Mouse (Mus musculus): Measurements from ENCODE around the gene Polr1e. TPM values are rescaled to one million over a fixed set of nuclear protein-coding genes. Genes with fewer than 3 reads are reported as not detected.
"Not testable (repeated sequence)": the region's sequence is repeated elsewhere in the genome, so short reads cannot be mapped to it uniquely, and the experiment has no call there.

Gene Polr1e
- polyA plus RNA-seq, 1 experiment from 2014 or later = 46.3 TPM

DNA sequence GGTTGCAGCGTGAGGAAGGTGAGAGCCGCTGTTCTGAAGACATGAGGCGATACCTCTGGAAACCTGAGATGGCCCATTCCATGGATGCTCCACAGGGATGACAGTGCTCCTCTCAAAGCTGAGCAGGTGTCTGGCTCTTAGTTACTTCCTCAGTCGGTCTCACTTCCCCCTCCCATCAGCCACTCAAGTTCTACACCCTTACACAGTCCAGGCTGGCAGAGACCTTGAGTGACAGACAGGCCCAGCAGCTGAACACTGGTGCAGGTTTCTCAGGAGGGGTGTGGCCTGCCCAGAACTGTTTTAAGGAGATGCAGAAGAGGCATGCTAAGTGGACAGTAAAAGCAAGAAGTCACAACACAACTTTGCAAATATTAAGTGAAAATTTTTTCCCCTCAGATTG, 49.4 kb downstream of the Polr1e start:
- Histone ChIP-seq H3K4me2 (replicated peaks) (no peak overlapping the region), H3K27me3 (no peaks in the 10 kb centered on the region), H3K9me3 (no peaks in the 10 kb centered on the region), H3K27ac (replicated peaks) (no peak overlapping the region), H3K9ac (replicated peaks) (no peak overlapping the region), H3K36me3 (no peaks in the 10 kb centered on the region), H3K4me3 (no peak overlapping the region), H3K4me1 (0 out of 2 replicates have a peak, but pooled peaks cover 10% of the 10 kb centered on the region)
- ATAC-seq (ENCODE audit: low FRiP score, low read depth) = no peak
- WGBS = 83% methylated on average over 4 of the region's 4 CpGs

DNA sequence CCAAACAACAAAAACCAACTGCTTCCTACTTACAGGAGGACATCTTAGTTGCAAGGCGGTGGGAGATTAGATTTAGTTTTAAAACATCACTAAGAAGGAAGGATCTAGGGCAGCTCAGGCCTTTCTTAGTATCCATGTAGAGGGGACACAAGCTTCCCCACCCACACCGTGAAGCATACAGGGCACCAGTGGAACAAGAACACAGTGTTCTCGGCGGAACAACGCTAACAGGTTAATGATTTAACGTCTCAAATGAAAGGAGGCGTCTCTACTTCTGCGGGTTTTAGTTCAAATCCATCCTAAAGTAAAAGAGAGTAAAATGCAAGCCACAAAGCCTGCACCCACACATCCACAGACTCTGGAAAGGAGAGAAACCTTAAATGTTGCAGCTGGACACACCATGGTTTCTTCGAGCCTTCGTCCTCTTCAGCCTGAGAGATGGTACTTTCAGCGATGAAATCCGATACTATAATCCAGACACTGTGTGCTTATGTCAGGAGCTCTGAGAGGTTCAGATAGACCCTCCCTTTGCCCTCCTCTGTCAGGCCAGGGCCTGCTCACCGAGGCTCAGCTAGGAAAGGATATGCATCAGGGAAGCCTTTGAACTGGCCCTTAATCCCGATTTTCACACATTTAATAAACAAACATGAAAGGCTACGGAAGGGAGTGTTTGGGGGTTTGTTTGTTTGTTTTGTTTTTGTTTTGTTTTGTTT, 54.0 kb downstream of the Polr1e start:
- ATAC-seq (ENCODE audit: low FRiP score, low read depth) = no peak
- no peaks in the 10 kb centered on the region for H3K9me3 ChIP-seq
- WGBS = 74% methylated on average over 15 of the region's 15 CpGs
- no peaks in the 10 kb centered on the region for H3K36me3 ChIP-seq
- H3K4me2 ChIP-seq (replicated peaks) = no peak overlapping the region
- H3K4me3 ChIP-seq = no peak overlapping the region
- 0 out of 2 replicates have a peak, but pooled peaks cover 10% of the 10 kb centered on the region for H3K4me1 ChIP-seq
- H3K27ac ChIP-seq (replicated peaks) = no peak overlapping the region
- no peaks in the 10 kb centered on the region for H3K27me3 ChIP-seq
- no peak overlapping the region for H3K9ac ChIP-seq (replicated peaks)

DNA sequence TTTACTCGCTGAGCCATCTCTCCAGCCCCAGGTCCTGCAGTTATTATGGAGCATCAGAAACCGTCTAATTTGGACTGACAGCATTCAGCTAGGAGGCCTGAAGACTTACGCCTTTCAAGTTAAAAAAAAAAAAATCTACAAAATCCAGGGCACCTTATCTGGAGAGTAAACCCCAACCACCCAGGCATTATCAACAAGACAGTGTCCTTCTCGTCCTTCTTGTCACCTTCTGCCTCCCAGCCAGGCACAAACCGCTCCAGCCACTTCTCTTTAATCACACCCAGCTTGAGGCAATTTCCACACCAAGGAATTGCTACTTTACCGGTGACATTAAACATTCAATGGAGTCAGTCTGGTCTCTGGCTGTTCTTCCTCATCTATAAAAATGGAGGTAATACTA, 55.2 kb downstream of the Polr1e start:
- H3K4me1 ChIP-seq = 0 out of 2 replicates have a peak, but pooled peaks cover 10% of the 10 kb centered on the region

DNA sequence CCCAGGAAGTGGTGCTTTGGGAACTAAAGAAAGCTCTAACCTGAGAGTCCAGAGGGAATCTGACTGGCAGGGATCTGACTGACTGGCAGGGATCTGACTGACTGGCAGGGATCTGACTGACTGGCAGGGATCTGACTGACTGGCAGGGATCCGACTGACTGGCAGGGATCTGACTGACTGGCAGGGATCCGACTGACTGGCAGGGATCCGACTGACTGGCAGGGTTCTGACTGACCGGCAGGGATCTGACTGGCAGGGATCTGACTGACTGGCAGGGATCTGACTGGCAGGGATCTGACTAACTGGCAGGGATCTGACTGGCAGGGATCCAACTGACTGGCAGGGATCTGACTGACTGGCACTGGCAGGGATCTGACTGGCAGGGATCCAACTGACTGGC, 62.7 kb downstream of the Polr1e start:
- not testable (repeated sequence) for H3K9ac ChIP-seq (replicated peaks); H3K27ac ChIP-seq (replicated peaks); H3K36me3 ChIP-seq; H3K4me3 ChIP-seq; H3K4me2 ChIP-seq (replicated peaks); ATAC-seq (ENCODE audit: low FRiP score, low read depth); H3K27me3 ChIP-seq; H3K9me3 ChIP-seq
- H3K4me1 ChIP-seq = peaks cover 11% of the 10 kb centered on the region
- WGBS = 87% methylated on average over 4 of the region's 4 CpGs

More for the DNA sequence above, 55.2 kb downstream of the Polr1e start:
- Histone ChIP-seq H3K36me3 (no peaks in the 10 kb centered on the region), H3K4me3 (no peak overlapping the region), H3K9me3 (no peaks in the 10 kb centered on the region), H3K27ac (replicated peaks) (no peak overlapping the region), H3K9ac (replicated peaks) (no peak overlapping the region), H3K27me3 (no peaks in the 10 kb centered on the region), H3K4me2 (replicated peaks) (no peak overlapping the region)
- 84% methylated on average over 6 of the region's 6 CpGs for WGBS
- ATAC-seq (ENCODE audit: low FRiP score, low read depth) = no peak

DNA sequence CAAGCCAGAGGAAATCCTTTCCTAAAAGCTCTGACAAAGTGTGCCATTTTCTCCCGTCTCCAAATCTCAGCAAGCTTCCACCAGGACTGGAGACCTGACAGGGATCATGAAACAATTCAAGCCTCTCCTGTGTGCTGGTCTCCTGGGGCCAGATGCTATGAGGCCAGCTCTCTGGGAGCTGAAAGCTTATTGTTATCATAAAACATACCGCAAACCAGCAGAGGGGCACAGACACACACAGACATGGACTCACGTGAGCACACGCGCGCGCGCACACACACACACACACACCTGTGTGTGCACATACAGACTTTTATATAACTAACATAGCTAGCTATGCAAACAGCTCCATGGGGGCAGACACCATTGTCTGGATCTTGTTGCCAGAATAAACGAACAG, 64.6 kb downstream of the Polr1e start:
- Histone ChIP-seq H3K4me1 (peaks cover 11% of the 10 kb centered on the region), H3K9ac (replicated peaks) (no peak overlapping the region), H3K4me2 (replicated peaks) (peak overlapping the region; percentile 71), H3K27ac (replicated peaks) (0 out of 2 replicates have a peak overlapping the region, but pooled peaks have one; percentile 56), H3K36me3 (no peaks in the 10 kb centered on the region), H3K4me3 (peak overlapping the region; percentile 76), H3K27me3 (no peaks in the 10 kb centered on the region; the same call in 1 of the 2 replicates), H3K9me3 (no peaks in the 10 kb centered on the region)
- 69% methylated on average over 9 of the region's 9 CpGs for WGBS
- ATAC-seq (ENCODE audit: low FRiP score, low read depth) = no peak

DNA sequence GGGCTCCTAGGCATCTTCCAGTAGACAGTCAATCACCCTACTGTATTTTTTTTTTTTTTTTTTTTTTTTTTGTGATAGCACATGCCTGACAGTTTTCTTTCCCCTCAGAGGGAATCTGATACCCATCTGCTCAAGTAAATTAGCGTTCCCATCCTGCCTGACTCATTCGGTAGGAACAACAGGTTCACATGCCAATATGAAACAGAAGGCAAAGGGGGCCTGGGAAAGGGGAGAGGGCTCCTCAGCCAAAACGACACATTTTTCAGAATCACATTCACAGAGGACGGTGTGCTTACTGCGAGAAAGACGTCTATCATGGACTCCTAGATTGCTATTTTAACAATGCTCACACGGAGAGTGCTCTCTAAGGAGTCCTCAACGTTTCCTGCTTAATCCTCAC, 65.1 kb downstream of the Polr1e start:
- peak overlapping the region; percentile 76 for H3K4me3 ChIP-seq
- WGBS = under 1% methylated on average over 8 of the region's 8 CpGs
- peak overlapping the region; percentile 75; the same call in 1 of the 2 replicates for H3K27ac ChIP-seq (replicated peaks)
- peaks cover 11% of the 10 kb centered on the region for H3K4me1 ChIP-seq
- no peaks in the 10 kb centered on the region for H3K36me3 ChIP-seq
- H3K9ac ChIP-seq (replicated peaks) = peak overlapping the region; percentile 86; the same call in 1 of the 2 replicates
- H3K27me3 ChIP-seq = no peaks in the 10 kb centered on the region; the same call in 1 of the 2 replicates
- peak overlapping the region; percentile 71 for H3K4me2 ChIP-seq (replicated peaks)
- ATAC-seq (ENCODE audit: low FRiP score, low read depth) = no peak
- H3K9me3 ChIP-seq = no peaks in the 10 kb centered on the region

DNA sequence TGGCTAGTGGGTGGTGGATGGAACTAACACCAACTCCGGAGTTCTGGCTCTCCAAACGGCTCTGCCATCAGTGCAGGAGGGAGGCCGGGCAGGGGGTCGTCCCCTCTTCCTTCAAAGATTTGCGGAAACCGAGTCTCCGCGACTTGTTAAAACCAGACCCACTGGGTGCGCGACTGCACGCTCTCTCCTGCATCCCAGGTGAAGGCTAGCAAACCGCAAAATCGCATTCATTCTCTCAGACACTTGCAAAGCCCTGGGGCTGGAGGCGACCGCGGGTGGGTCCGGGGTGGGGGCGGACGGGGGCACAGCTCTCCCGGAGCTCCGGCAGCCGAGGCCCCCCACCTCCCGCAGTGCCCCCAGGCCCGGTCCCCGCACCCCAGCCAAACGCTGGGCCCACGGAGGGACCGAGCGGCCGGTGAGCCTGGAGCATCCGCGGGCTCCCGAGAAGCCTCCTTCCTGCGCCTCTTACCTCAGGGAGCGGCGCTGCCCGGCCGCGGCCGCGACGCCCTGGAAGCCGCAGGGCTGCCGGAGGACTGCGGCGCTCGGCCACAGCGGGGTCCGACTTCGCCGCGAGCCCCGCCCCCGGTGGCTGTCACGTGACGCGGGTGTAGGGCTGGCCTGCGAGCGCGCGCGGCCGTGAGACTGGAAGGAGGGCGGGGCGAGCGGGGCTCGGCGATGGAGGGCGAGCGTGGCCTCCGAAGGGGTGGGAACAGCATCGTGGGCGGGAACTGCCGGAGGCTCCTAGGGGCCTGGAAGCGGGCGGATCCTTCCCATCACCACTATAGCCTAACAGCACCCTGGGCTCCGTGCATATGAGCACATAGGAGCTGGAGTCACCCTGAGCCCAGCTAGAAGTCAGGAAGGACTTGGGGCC, 65.9 kb downstream of the Polr1e start, which contains the start of gene Fbxo10:
TSS of gene Fbxo10 (minus strand) at position 584 of the 874 bp plus-strand sequence.
- Histone ChIP-seq H3K27ac (replicated peaks) (peak within 1 kb of the TSS; percentile 75), H3K4me3 (peak within 1 kb of the TSS; percentile 76), H3K9ac (replicated peaks) (peak within 1 kb of the TSS; percentile 86), H3K9me3 (no peaks in the 10 kb centered on the region), H3K36me3 (no peaks in the 10 kb centered on the region), H3K4me2 (replicated peaks) (peak within 1 kb of the TSS; percentile 71), H3K27me3 (no peaks in the 10 kb centered on the region; the same call in 1 of the 2 replicates), H3K4me1 (peaks cover 11% of the 10 kb centered on the region)
- under 1% methylated on average over 75 of the region's 77 CpGs for WGBS
- peak; percentile 92 for ATAC-seq (ENCODE audit: low FRiP score, low read depth)

DNA sequence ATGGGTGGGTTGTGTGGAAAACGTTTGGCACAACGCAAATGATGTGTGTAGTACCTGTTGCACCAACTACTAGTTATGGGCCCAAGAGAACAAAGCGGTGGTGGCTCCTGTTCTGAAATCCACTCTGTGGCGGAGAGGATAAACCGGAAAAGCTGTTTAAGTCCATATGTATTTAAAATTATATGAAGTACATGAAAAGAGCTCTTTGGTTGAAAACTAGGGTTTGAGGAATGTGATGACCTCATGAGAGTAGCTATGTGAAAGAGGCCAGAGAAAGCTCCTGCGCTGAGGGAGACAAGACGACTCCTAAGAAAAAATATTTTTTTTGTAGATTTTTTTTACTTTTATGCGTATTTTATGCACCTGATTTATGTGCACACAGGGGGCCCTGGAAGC, 66.5 kb downstream of the Polr1e start:
- Histone ChIP-seq H3K4me2 (replicated peaks) (peak overlapping the region; percentile 71), H3K4me3 (peak overlapping the region; percentile 76), H3K4me1 (peaks cover 11% of the 10 kb centered on the region), H3K36me3 (no peaks in the 10 kb centered on the region), H3K9me3 (no peaks in the 10 kb centered on the region), H3K27ac (replicated peaks) (peak overlapping the region; percentile 75; the same call in 1 of the 2 replicates), H3K9ac (replicated peaks) (0 out of 2 replicates have a peak overlapping the region, but pooled peaks have one; percentile 86), H3K27me3 (no peaks in the 10 kb centered on the region; the same call in 1 of the 2 replicates)
- ATAC-seq (ENCODE audit: low FRiP score, low read depth) = no peak
- WGBS = 53% methylated on average over 8 of the region's 8 CpGs

Other genes with a start within 250 kb of the Polr1e start
- gene Grhpr, start 37.2 kb upstream of the Polr1e start, polyA plus RNA-seq (2016; fragmentation: Nextera tagmentation; extraction: Ambion mirVana) = 31.6 and 31.8 TPM in 2 replicates
- gene Zbtb5, start 6.2 kb upstream of the Polr1e start, polyA plus RNA-seq (2016; fragmentation: Nextera tagmentation; extraction: Ambion mirVana) = 49.7 TPM in 2 replicates
- gene Fbxo10, start 66.0 kb downstream of the Polr1e start, polyA plus RNA-seq (2016; fragmentation: Nextera tagmentation; extraction: Ambion mirVana) = 13.8 and 14.5 TPM in 2 replicates
- 148 TPM in 2 replicates for gene Tomm5, start 89.5 kb downstream of the Polr1e start, polyA plus RNA-seq (2016; fragmentation: Nextera tagmentation; extraction: Ambion mirVana)
- 2.0 and 2.1 TPM in 2 replicates for gene Frmpd1, start 166.3 kb downstream of the Polr1e start, polyA plus RNA-seq (2016; fragmentation: Nextera tagmentation; extraction: Ambion mirVana)

All from midbrain, embryonic 12.5 days (tissue).